Mouse (Mus musculus) myocyte (in vitro differentiated cells): Measurements from ENCODE around the gene Prpf4b.

Source experiments
- E2F4 ChIP-seq: IDR thresholded peaks from one replicate; pipeline ENCODE4 v1.6.1; 2011; ENCODE audit warnings: mild to moderate bottlenecking, control low read depth, moderate library complexity; ENCODE audit not compliant: insufficient read depth
- MYOG ChIP-seq, 3 experiments: IDR thresholded peaks; one replicate each; pipeline ENCODE4 v1.6.1; 2011; ENCODE audit warnings: control low read depth in 2 of 3, low read depth in 2 of 3, mild to moderate bottlenecking in 2 of 3; ENCODE audit not compliant: insufficient read length in 2 of 3, control insufficient read depth in 1 of 3, insufficient read depth in 1 of 3

DNA sequence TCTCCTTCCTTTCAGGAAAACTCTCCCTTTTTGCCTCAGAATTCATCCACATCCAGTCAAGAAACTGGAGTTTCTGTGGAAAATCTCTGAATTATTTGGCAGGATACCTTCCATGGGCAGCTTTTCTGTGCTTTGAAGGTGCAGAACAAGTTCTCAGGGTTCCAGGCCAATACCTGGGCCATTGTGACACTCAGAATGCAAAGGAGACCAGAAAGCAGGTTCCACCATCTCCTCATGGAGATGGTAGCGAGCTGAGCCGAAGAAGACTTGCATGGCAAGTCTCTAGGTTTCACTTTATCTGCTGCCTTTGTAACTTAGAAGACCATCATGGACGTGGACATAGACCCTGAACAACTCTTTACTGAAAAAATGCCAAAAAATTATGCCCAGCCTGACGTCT, 49.1 kb downstream of the Prpf4b start, which contains the start of the genes Fam217a and 4933417A18Rik:
- TF ChIP-seq MYOG (IDR thresholded peaks at IDR 0.05; ENCODE audit: control insufficient read depth in 1 of 3, insufficient read depth in 1 of 3, insufficient read length in 2 of 3, low read depth in 2 of 3) (no peak), E2F4 (no peak)
